Mouse (Mus musculus) kidney, postnatal 25 days (tissue): ENCODE data around the gene S100a10.
A peak's percentile ranks its signal among the peaks of the same experiment; 100 is the strongest.
"Not testable (repeated sequence)": the region's sequence is repeated elsewhere in the genome, so short reads cannot be mapped to it uniquely, and the experiment has no call there.

ENCODE experiments used
- DNase-seq, 2 experiments: peaks; one replicate each; pipeline ENCODE4 v3.0.0; 2021; ENCODE audit warnings: mixed read lengths in 2 of 2

S100a10 gene

GRCm38 (mm10) chr3:93554981-93555877, at the start of gene S100a10:
S100a10 (plus strand) TSS chr3:93555080.
- peak; percentile 79 to 91 for DNase-seq

- DNase-seq, result peak; percentile 55 to 74
Observed at GRCm38 (mm10) chr3:93505960-93506863, 48.7 kb upstream of the S100a10 start.

GRCm38 (mm10) chr3:93506881-93507325, 48.0 kb upstream of the S100a10 start:
- DNase-seq, result no peak

- DNase-seq, result no peak
Observed at GRCm38 (mm10) chr3:93509301-93509700, 45.6 kb upstream of the S100a10 start.

- DNase-seq, result no peak
Observed at GRCm38 (mm10) chr3:93511036-93511435, 43.8 kb upstream of the S100a10 start.

GRCm38 (mm10) chr3:93511801-93512200, 43.1 kb upstream of the S100a10 start:
- DNase-seq, result no peak

- DNase-seq, result no peak
Observed at GRCm38 (mm10) chr3:93512386-93513101, 42.3 kb upstream of the S100a10 start.

- no peak for DNase-seq
Observed at GRCm38 (mm10) chr3:93514628-93515027, 40.3 kb upstream of the S100a10 start.

GRCm38 (mm10) chr3:93517343-93517742, 37.5 kb upstream of the S100a10 start:
- DNase-seq, result no peak

- DNase-seq, result no peak
Observed at GRCm38 (mm10) chr3:93519856-93520329, 35.0 kb upstream of the S100a10 start.

GRCm38 (mm10) chr3:93520330-93521193, 34.3 kb upstream of the S100a10 start, which contains the start of gene S100a11:
S100a11 (plus strand) TSS chr3:93520488.
- peak; percentile 61 to 79 for DNase-seq

- DNase-seq, result no peak
Observed at GRCm38 (mm10) chr3:93521462-93522057, 33.3 kb upstream of the S100a10 start.

GRCm38 (mm10) chr3:93522611-93523010, 32.3 kb upstream of the S100a10 start:
- DNase-seq, result peak; percentile 61 to 73

- DNase-seq, result no peak
Observed at GRCm38 (mm10) chr3:93527300-93527699, 27.6 kb upstream of the S100a10 start.

- no peak for DNase-seq
Observed at GRCm38 (mm10) chr3:93528807-93529206, 26.1 kb upstream of the S100a10 start.

GRCm38 (mm10) chr3:93537068-93537576, 17.8 kb upstream of the S100a10 start:
- DNase-seq, result peak; percentile 59 to 61

GRCm38 (mm10) chr3:93538486-93538885, 16.4 kb upstream of the S100a10 start:
- no peak for DNase-seq

- no peak for DNase-seq
Observed at GRCm38 (mm10) chr3:93541501-93541900, 13.4 kb upstream of the S100a10 start.

- DNase-seq, result not testable (repeated sequence)
Observed at GRCm38 (mm10) chr3:93544170-93544569, 10.7 kb upstream of the S100a10 start.

- peak; percentile 87 to 95 for DNase-seq
Observed at GRCm38 (mm10) chr3:93547099-93547648, 7.7 kb upstream of the S100a10 start.
